Mouse (Mus musculus): ENCODE measurements around the gene Zbtb48. TPM values are rescaled to one million over a fixed set of nuclear protein-coding genes. Genes with fewer than 3 reads are reported as not detected.

Gene Zbtb48
- polyA plus RNA-seq (2014; fragmentation: Illumina TruSeq; extraction: RNeasy Lipid Tissue Mini Kit (QIAGEN cat#74804); ENCODE audit: low read depth, low replicate concordance), result 2.0 TPM

DNA sequence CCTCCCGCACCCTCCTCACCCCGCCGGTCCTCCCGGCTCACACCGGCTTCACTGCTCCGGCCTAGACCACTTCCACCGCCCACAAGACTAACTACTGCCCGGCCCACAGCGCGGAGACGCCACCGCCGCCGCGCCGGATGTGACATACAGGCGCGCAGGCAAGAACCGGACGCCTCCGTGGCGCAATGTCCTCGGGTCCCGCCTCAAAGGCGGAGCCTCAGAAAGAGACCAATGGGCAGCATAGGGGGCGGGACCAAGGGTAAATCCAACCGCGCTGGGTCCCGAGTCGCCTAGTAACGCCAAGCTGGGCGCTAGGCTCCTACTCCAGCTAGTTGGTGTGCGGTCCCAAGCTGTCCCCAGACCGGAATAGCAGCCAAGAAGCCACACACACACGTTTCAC is at the start of gene Zbtb48:
Zbtb48 (minus strand) TSS at position 148 of the 400 bp plus-strand sequence.

GRCm38 (mm10) chr4:152072121-152072601 is 44.7 kb upstream of the Zbtb48 start, which contains the start of gene Plekhg5:
Gene Plekhg5 (plus strand): TSS chr4:152072498.

DNA sequence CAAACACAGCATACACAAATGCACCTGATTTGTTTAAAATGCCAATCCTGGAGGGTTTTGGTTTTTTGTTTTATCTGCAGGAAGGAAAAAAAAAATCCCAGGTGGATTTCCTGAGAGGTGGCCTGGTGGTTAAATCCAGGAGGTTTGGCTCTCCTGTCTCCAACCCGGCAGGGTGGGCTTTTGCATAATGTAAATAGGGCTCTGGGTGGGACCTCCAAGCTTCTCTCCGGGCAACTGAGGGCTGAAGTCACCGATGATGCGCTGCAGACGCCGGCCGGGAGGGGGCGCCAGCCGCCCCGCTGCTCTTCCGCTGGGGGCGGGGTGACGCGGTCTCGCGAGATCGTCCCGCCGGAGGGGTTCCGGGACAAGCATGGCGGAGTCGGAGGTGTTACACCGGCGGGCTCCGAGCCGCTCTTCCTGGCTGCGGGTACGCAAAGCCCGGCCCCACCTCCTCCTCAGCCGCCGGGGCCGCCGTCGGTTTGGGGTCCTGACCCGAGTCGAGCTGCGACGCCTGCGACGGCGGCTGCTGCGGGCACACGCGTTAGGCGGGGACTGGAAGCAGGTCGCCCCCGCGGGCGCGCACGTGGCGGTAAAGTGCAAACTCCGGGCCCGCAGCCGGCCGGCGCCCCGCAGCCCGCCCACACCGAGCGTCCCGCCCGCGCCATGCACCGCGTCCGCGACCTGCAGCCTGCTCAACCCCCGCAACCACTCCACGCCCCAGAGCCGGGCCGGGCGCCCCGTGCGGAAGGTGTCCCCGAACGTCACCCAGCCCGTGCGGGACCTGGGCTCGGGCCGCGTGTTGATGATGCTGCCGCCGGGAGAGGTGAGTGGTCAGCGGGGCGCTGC is 11.7 kb upstream of the Zbtb48 start, which contains the start of gene Nol9:
Nol9 (plus strand) TSS at position 337 of the 846 bp plus-strand sequence.

GRCm38 (mm10) chr4:152038225-152038984 is 10.9 kb upstream of the Zbtb48 start, which contains the start of gene Tas1r1:
Gene Tas1r1 (minus strand): TSS chr4:152038568.

DNA sequence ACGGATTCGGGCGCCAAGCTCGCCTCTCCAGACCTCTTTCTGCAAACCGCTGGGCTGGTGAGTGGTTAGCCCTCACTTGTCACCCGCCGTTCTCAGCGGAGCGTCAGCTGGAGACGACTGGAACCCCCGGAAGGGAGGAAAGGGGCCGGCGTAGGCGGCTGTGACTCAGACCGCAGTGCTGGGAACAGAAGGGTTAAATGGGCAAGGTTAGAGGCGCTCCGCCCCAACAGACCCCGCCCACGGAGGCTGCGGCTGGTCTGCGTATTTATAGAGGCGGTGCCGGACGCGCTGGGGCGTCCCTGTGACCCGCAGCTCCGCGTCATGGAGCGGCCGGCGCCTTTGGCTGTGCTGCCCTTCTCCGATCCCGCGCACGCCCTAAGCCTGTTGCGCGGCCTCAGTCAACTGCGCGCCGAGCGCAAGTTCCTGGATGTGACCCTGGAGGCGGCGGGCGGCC is 18.8 kb downstream of the Zbtb48 start, which contains the start of gene Klhl21:
Klhl21 (plus strand) TSS at position 182 of the 454 bp plus-strand sequence.

DNA sequence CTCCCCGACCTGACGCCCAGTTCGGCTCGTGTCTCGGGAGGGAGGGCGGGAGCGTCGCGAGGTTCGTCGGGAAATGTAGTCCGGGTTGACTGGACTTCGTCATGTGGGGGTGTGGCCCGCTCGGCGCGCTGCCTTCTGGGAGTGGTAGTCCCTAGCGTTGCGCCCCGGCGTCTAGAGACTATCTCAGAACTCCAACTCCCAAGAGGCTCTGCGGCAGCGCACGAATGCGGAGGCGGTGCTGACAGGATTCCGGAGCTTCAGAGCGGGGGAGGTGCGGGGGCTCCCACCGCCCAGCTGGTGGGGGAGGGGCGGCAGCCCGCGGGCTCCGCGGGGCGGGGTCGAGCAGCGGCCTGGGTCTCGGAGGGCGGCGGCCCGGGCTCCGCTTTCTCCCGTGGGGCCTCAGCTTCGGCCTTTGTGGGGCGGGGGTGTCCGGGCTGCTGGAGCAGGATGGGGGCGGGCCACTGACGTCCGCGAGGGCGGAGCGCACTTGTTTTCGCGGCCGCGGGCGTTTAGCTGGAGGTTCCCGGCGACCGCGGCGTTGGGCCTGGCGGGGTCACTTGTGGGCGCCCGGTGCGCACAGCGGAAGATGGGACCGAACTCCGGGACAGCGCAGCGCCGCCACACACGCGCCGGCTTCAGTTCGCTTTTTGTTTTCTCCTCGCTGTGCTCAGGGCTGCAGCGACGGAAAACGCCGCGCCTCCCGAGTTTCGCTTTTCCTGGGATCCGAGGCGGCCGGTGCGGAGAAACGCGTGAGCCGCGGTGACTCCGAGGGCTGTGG is 31.1 kb downstream of the Zbtb48 start, which contains the start of gene Phf13:
Phf13 (minus strand) TSS at position 86 of the 778 bp plus-strand sequence.

DNA sequence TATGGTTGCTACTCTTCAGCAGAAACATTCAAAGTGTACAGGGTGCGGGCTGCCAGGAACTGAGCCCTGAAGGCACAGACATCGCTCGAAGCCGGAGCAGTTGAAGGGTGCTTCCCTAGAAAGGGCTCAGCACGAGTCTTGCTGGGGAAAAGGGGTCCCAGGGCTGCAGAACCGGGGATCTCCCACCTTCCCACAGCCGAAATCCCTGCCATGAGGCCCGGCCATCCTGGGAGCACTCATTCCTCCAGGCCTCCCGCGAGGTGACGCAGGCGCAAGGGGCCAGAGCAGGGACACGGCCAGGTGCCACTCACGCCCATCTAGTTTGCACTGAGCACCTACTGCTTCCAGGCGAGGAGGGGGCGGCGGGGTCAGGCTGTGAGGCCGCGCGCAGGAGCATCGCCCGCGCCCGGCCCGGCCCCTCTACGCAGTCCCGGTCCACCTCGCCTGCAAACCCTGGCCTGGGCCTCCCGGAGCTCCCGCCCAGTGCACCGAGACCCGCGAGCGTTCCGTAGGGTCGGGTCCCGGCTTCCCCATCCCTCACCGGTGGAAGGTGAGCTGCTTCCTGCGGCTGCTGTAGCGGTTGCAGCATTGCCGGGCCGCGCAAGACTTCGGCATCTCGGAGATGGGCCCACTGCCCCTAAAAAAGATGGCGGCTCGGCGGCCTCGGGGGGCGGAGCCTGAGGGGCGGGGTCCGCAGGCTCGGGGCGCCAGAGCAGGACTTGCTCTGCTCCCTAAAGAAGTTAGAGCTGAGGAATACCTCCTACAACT is 38.9 kb downstream of the Zbtb48 start, which contains the start of gene Thap3:
Thap3 (minus strand) TSS at position 656 of the 768 bp plus-strand sequence.

Other genes starting within 250 kb of the Zbtb48 start
- gene Camta1, start 165.8 kb downstream of the Zbtb48 start, polyA plus RNA-seq (2014; fragmentation: Illumina TruSeq; extraction: RNeasy Lipid Tissue Mini Kit (QIAGEN cat#74804); ENCODE audit: low read depth, low replicate concordance), result 53.2 TPM
- gene Dnajc11, start 94.0 kb downstream of the Zbtb48 start, polyA plus RNA-seq (2014; fragmentation: Illumina TruSeq; extraction: RNeasy Lipid Tissue Mini Kit (QIAGEN cat#74804); ENCODE audit: low read depth, low replicate concordance), result 34.9 TPM
- 0.60 TPM for gene Thap3, start 38.7 kb downstream of the Zbtb48 start, polyA plus RNA-seq (2014; fragmentation: Illumina TruSeq; extraction: RNeasy Lipid Tissue Mini Kit (QIAGEN cat#74804); ENCODE audit: low read depth, low replicate concordance)
- 10.5 TPM for gene Phf13, start 31.4 kb downstream of the Zbtb48 start, polyA plus RNA-seq (2014; fragmentation: Illumina TruSeq; extraction: RNeasy Lipid Tissue Mini Kit (QIAGEN cat#74804); ENCODE audit: low read depth, low replicate concordance)
- gene Klhl21, start 18.9 kb downstream of the Zbtb48 start, polyA plus RNA-seq (2014; fragmentation: Illumina TruSeq; extraction: RNeasy Lipid Tissue Mini Kit (QIAGEN cat#74804); ENCODE audit: low read depth, low replicate concordance), result 2.9 TPM
- gene Tas1r1, start 10.9 kb upstream of the Zbtb48 start, polyA plus RNA-seq (2014; fragmentation: Illumina TruSeq; extraction: RNeasy Lipid Tissue Mini Kit (QIAGEN cat#74804); ENCODE audit: low read depth, low replicate concordance), result not detected
- gene Nol9, start 11.7 kb upstream of the Zbtb48 start, polyA plus RNA-seq (2014; fragmentation: Illumina TruSeq; extraction: RNeasy Lipid Tissue Mini Kit (QIAGEN cat#74804); ENCODE audit: low read depth, low replicate concordance), result 11.6 TPM
- gene Plekhg5, start 44.8 kb upstream of the Zbtb48 start, polyA plus RNA-seq (2014; fragmentation: Illumina TruSeq; extraction: RNeasy Lipid Tissue Mini Kit (QIAGEN cat#74804); ENCODE audit: low read depth, low replicate concordance), result not detected
- not detected for gene Tnfrsf25, start 88.3 kb upstream of the Zbtb48 start, polyA plus RNA-seq (2014; fragmentation: Illumina TruSeq; extraction: RNeasy Lipid Tissue Mini Kit (QIAGEN cat#74804); ENCODE audit: low read depth, low replicate concordance)
- gene Espn, start 124.7 kb upstream of the Zbtb48 start, polyA plus RNA-seq (2014; fragmentation: Illumina TruSeq; extraction: RNeasy Lipid Tissue Mini Kit (QIAGEN cat#74804); ENCODE audit: low read depth, low replicate concordance), result 4.1 TPM
- gene Hes2, start 131.2 kb upstream of the Zbtb48 start, polyA plus RNA-seq (2014; fragmentation: Illumina TruSeq; extraction: RNeasy Lipid Tissue Mini Kit (QIAGEN cat#74804); ENCODE audit: low read depth, low replicate concordance), result 1.7 TPM
- 2.2 TPM for gene Acot7, start 150.5 kb upstream of the Zbtb48 start, polyA plus RNA-seq (2014; fragmentation: Illumina TruSeq; extraction: RNeasy Lipid Tissue Mini Kit (QIAGEN cat#74804); ENCODE audit: low read depth, low replicate concordance)
- 2.1 TPM for gene Gpr153, start 246.6 kb upstream of the Zbtb48 start, polyA plus RNA-seq (2014; fragmentation: Illumina TruSeq; extraction: RNeasy Lipid Tissue Mini Kit (QIAGEN cat#74804); ENCODE audit: low read depth, low replicate concordance)

Measured in sigmoid colon, adult 10 weeks (tissue).